Mouse (Mus musculus): ENCODE data around the gene Igf2bp2. TPM values are rescaled to one million over a fixed set of nuclear protein-coding genes. Genes with fewer than 3 reads are reported as not detected.
A peak's percentile ranks its signal among the peaks of the same experiment; 100 is the strongest.

Gene Igf2bp2
- total RNA-seq, 2 experiments from 2014 or later = 7.3 to 10.9 TPM

GRCm38 (mm10) chr16:22038554-22038953 lies 124.5 kb downstream of the Igf2bp2 start:
- DNase-seq = no peak

DNA sequence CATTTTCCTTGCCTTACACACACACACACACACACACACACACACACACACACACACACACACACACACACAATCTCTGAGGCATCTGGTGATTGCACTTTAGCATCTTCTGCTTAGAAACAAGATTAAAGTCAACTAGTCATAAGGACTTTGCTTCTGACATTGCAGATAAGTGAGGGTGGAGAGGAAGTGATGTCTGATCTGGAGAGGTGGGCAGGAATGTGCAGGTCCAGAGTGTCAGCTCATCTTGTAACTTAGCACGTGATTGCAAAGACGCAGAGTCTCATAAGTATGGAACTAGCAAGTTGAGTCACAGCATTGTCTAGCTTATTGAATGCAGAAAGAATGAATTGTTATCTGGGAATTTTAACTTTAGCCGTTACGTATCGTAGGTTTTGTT lies 135.6 kb downstream of the Igf2bp2 start:
- DNase-seq = no peak

DNA sequence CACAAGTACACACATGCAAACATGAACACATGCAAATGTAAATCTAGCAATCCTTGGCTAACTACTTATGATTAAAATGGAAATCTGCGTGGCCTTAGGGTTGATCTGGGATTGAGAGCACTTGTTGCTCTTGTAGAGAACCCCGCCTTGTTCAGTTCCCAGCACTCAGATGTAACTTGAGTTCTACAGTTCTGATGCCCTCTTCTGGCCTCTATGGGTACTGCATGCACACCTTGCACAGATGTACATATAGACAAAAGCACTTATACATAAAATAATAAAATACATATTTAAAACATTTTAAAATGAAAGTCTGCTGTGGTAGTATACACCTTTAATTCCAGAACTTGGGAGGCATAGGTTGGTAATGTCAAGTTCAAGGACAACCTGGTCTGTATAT lies 141.0 kb downstream of the Igf2bp2 start:
- no peak for DNase-seq

DNA sequence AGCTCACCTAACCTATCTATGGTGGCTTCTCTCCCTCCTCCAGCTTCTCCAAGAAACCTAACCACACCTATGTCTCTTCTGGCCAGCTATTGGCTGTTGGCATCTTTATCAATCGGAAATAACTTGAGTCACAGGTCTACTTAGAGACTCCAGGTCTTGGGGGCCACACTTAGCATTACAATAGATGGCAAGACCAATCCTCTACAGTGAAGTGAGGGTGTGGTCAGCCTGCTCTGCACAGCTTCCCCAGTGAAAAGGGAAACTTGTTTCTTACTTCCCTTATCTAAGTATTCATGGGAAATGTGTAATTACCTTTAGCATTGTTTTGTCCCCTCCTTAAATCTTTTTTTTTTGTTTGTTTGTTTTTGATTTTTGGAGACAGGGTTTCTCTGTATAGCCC lies 147.5 kb downstream of the Igf2bp2 start:
- DNase-seq = no peak

- peak in 1 of 2 experiments; percentile 49 for DNase-seq
Measured at GRCm38 (mm10) chr16:22009596-22009995, 153.5 kb downstream of the Igf2bp2 start.

DNA sequence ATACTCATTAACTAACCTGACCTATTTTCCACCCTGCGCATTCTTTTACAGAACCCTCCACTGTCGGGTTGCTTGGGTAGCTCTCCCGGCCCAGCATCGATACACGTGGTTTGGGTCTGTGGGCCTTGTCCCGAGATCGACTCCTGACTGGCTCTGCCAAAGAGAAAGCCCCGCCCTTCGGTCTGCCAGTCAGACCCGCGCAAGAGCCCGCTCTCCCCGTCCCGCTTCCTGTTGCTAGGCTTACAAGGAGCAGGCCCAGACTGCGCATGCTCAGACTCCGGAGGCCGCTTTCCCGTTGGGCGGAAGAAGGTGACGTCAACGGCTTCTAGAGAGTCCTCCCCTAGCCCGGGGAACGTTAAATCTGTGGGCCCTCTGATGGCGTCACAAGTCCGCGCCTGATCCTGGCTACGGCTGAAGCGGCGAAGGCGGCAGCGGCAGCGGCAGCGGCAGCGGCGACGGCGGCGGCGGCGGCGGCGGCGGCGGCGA lies 154.0 kb downstream of the Igf2bp2 start, which contains the start of gene Senp2:
Gene Senp2, plus strand, starts transcription at position 386 of the 486 bp plus-strand sequence.
- DNase-seq = peak; percentile 100

Other genes starting within 250 kb of the Igf2bp2 start
- gene Tmem41a, start 215.7 kb downstream of the Igf2bp2 start, total RNA-seq (2021) = 10 to 100 TPM; 17.3 to 19.9 TPM
- gene Liph, start 167.6 kb downstream of the Igf2bp2 start, total RNA-seq (2021) = under 1 TPM in 1 of 2 experiments, not detected in 1; 0.23 TPM
- 10 to 100 TPM; 43.1 to 53.5 TPM for gene Senp2, start 153.8 kb downstream of the Igf2bp2 start, total RNA-seq (2021)
- gene Tra2b, start 102.7 kb upstream of the Igf2bp2 start, total RNA-seq (2021) = 100 to 1,000 TPM in 1 of 2 experiments, 10 to 100 TPM in 1; 95.5 to 115 TPM

Measured in adrenal gland, postnatal 36 days (tissue).